Mouse (Mus musculus) R1 (cell line): ENCODE results near the gene Scml4.

ENCODE experiments used
- DNase-seq: peaks from one replicate; pipeline ENCODE4 v3.0.0-alpha.2; 2018; ENCODE audit warnings: low read depth, low spot score

Scml4 gene

GRCm38 (mm10) chr10:42903054-42903453, 42.9 kb downstream of the Scml4 start:
- DNase-seq: no peak

DNA sequence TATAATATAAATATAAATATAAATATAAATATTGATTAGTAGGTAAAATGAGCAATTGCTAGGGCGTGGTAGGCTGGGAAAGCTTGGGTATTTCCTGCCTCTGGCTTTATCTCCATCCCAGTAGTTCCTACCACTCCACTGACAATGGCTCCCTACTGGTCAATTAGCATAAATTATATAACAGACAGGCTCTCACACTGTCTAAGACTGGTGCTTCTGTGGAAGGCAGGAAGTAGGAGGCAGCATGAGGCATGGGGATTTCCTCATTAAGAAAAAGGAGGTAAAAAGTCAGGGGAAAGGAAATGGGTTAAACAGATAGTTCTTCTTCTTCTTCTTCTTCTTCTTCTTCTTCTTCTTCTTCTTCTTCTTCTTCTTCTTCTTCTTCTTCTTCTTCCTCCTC, 48.4 kb downstream of the Scml4 start:
- peak; percentile 25 for DNase-seq

DNA sequence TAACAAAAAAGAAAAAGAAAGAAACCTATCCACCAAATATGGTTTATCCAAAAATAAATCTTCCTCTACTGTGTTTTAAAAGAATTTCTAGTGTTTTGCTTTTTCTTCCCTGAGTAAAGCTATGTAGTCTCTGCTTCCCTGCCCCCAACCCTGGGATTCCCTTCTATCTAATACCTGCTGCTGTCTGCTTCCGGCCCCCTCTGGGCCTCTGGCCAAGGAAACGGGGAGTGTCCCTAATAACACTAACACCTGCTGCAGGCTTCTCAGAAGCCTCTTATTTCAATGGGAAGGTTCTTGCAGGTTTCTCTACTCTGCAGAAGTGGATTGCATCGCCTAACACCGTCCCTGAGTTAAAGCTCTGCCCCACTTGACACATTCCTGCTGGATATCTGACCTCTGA, 50.4 kb downstream of the Scml4 start:
- no peak for DNase-seq

- DNase-seq: no peak
These were observed 51.9 kb downstream of the Scml4 start for GRCm38 (mm10) chr10:42912056-42912455.

DNA sequence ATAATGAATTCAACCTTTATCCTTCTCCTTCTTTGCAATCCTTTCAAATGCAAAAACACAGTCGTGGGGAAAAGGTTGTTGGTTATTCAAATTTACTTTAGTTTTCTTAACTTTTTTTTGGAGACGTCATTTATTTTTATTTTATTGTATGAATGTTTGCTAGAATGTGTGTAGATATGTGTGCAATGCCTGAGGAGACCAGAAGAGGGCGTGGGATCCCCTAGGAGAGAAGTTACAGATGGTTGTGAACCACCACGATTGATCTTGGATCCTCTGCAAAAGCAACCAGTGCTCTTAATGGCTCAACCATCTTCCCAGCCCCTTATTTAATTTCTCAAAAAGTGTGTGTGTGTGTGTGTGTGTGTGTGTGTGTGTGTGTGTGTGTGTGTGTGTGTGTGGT, 53.0 kb downstream of the Scml4 start:
- peak; percentile 46 for DNase-seq

DNA sequence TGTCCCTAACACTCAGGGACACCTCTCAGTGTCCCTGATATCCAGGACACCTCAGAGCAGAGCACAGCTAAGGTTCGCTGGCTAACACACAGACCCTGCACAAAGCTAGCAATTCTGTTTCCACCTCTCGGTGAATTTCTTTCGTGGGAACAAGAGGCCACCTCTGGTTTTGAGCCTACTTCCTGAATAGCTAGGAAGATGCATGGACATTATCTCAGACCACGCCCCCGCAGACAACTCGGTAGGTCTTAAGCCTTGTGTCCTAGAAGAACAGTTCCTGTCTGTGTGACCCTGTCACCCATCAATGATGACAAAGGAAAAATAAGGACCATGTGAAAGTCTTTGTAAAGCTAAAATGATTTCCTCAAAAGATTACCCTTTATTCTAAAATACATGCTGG, 54.0 kb downstream of the Scml4 start:
- DNase-seq: no peak

DNA sequence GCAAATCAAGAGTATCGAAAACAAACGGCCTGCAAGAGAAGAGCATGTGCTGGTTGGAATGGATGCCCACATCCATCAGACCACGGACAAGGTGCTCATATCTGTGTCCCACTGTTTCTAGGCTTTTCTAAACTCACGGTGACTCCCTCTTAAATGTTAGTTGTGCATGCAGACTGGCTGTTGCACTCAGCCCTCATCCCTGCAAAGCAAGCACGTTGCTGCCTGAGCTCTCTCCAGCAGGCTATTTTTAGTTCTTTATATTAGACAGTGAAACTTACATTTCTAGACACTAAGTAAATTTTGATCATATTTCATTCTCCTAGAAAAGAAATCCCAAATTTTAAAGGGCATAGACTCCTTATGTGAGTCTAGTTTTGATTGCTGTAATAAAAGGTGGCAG, 57.2 kb downstream of the Scml4 start:
- DNase-seq: no peak

DNA sequence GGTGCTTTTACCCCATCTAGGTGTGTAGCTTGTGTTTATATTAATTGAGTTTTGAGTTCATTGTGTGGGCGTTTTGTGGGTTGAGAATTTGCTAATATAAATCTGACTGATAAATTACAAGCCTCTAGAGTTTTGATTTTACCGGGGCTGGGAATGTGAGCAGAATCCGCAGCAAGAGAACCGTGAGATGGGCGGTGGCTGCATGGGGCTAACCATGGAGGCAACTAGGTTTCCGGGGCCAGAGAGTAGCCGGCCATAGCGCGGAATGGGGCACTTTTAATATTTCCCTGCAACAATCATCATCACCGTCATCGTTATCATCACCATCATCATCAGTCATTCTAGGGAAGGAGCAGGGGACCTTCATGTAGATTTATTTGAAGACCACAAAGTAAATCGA, 59.6 kb downstream of the Scml4 start:
- no peak for DNase-seq

- peak; percentile 83 for DNase-seq
These were observed 65.1 kb downstream of the Scml4 start for GRCm38 (mm10) chr10:42925103-42925866.

DNA sequence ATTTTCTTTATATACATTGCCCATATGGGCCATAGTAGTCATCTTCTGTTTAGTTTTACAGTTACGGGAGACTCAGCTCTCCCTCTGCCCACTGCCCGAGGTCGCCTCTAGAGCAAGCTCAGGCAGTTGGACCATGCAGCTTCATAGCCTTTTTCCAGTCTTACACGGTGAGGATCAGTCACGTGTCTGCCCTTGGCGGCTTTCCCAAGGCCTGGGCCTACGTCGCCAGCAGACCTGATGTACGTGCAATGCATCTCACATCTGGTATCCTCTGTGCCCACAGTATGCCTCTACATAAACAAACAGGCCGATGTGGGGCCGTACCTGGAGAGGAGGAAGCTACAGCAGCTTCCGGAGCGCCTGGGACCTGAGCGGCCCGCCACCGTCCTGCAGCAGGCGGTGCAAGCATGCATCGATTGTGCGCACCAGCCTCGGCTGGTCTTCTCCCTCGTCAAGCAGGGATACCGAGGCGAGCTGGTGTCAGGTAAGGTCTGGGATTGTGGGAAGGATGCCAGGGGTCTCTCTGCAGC, 70.0 kb downstream of the Scml4 start:
- peak; percentile 27 for DNase-seq

GRCm38 (mm10) chr10:42932862-42933480, 72.8 kb downstream of the Scml4 start:
- DNase-seq: no peak

GRCm38 (mm10) chr10:42934672-42935071, 74.5 kb downstream of the Scml4 start:
- no peak for DNase-seq

- DNase-seq: no peak
These were observed 76.0 kb downstream of the Scml4 start for GRCm38 (mm10) chr10:42936205-42936604.

- DNase-seq: no peak
These were observed 78.2 kb downstream of the Scml4 start for GRCm38 (mm10) chr10:42938361-42938760.

DNA sequence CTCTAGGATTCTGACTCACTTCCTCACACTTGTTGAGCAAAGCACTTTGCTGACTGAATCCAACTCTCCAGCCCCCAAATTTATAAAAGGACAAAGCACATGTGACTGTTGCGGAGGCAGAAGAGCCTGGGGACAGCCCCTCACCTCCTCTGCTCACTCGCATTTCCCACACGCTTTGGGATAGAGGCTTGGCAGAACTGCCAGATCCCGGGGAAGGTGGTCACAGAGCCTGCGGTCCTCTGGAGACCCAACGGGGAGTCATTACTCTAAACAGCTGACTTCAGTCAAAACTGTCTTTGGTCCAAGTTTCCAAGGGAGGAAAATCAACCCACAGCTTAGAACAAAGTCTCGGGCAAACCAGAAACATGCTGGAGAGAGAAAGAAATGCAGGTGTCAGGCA, 79.5 kb downstream of the Scml4 start:
- no peak for DNase-seq

DNA sequence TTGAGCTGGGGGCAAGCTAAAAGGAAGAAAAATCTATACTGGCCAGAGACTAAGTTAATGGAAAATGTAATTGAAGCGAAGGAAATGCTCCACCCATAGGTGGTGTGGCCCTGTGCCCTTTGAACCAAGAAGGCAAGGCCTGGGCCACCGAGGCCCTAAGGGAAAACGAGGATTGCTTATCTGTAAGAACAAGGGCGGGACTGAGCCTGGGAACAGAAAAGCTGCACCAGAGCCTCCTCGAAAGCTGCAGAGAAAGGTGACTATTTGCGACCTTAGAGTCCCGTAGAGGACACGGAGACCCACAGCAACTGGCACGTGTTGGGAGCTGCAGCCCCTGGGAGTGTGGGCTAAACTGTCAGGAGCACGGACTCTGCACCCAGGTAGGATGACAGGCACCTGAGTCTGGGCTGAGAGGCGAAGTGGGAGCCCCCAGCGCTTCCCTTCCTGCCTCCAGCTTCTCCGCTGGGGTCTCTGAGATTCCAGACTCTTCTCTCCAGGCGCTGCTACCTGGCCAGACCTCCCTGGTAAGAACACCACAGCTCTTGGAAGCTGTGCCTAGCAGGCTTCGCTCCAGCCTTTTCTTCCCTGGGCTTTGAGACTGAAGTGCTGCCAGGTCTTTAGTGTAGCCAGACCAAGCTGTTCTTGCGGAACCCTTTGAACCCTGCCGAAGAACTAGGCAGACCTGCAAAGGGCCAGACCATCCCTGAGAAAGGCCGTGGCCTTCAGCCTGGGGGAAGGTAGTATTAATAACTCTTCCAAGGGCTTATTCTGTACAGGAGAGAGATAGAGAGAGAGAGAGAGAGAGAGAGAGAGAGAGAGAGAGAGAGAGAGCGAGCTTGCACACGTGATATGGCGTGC, 80.3 kb downstream of the Scml4 start:
- no peak for DNase-seq

GRCm38 (mm10) chr10:42941278-42941677, 81.1 kb downstream of the Scml4 start:
- DNase-seq: no peak

GRCm38 (mm10) chr10:42941697-42942221, 81.6 kb downstream of the Scml4 start:
- DNase-seq: peak; percentile 32

GRCm38 (mm10) chr10:42942300-42942699, 82.1 kb downstream of the Scml4 start:
- peak; percentile 53 for DNase-seq

- DNase-seq: peak; percentile 81
These were observed 85.1 kb downstream of the Scml4 start for GRCm38 (mm10) chr10:42945316-42945715.

DNA sequence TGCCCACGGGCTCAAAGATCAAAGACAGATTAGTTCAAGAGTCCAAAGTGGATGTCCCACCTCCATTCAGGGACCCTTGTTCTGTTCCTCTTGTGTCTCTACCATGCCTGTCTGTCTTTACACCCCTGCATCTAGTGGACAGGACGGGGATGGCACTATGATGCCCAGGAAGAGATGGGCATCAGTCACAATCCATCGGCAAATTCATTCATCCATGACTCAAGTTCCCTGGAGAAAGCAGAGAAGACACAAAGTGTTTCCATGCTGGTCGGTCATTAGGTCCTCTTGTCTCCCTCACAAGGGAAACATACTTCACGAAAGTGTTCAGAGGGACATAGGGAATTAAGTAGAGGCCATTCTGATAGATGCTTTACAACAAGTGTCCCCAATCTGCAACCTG, 87.2 kb downstream of the Scml4 start:
- no peak for DNase-seq

GRCm38 (mm10) chr10:42950252-42950751, 90.1 kb downstream of the Scml4 start:
- peak; percentile 87 for DNase-seq
